ENCODE assay signal across 28 mouse cellular contexts in genomic region chr3:140127310-140127709, GRCm38 (mm10).
DNase-seq lines count a peak whose midpoint lies in the region; ATAC-seq and TF ChIP-seq lines count a peak whose summit lies in the region.
"Had no signal": no experiment of that assay in that cellular context is flagged by ENCODE, and none has a peak within 500 bp of the region (broad histone marks: within the 10 kb centered on the region; RNA-seq: fewer than 3 reads in every experiment).

No protein-coding gene starts in this region.

- no peak overlapping the region for H3K27ac ChIP-seq in forebrain, embryonic 14.5 days (ENCODE audit: low read depth, low read length)
- H3K27ac ChIP-seq in forebrain, embryonic 11.5 days (ENCODE audit: low read depth, low read length), result no peak overlapping the region
- H3K27ac ChIP-seq in hindbrain, postnatal 0 days, result no peak overlapping the region
- no peak overlapping the region for H3K27ac ChIP-seq in hindbrain, embryonic 11.5 days (ENCODE audit: low read depth, low read length)
- H3K27ac ChIP-seq: embryonic facial prominence, embryonic 13.5 days; limb, embryonic 10.5 days; limb, embryonic 15.5 days; liver, embryonic 13.5 days; midbrain, embryonic 12.5 days; stomach, embryonic 15.5 days had no signal

- 48% methylated on average over 3 of the region's 3 CpGs for WGBS in forebrain, embryonic 14.5 days
- 71% methylated on average over 3 of the region's 3 CpGs for WGBS in forebrain, embryonic 11.5 days
- WGBS in hindbrain, postnatal 0 days, result 39% methylated on average over 3 of the region's 3 CpGs
- 72% methylated on average over 3 of the region's 3 CpGs for WGBS in hindbrain, embryonic 11.5 days

- H3K27me3 ChIP-seq in forebrain, embryonic 14.5 days (replicated peaks; ENCODE audit: control insufficient read depth, insufficient read depth, low read length), result no peaks in the 10 kb centered on the region
- no peaks in the 10 kb centered on the region for H3K27me3 ChIP-seq in forebrain, embryonic 11.5 days (ENCODE audit: control insufficient read depth, insufficient read depth, low read length)
- H3K27me3 ChIP-seq in hindbrain, postnatal 0 days (ENCODE audit: insufficient read depth, low read length), result no peaks in the 10 kb centered on the region
- H3K27me3 ChIP-seq in hindbrain, embryonic 11.5 days (ENCODE audit: control insufficient read depth, insufficient read depth, low read length), result no peaks in the 10 kb centered on the region
- H3K27me3 ChIP-seq: embryonic facial prominence, embryonic 13.5 days; limb, embryonic 15.5 days; liver, embryonic 13.5 days; megakaryocyte, embryonic 14.5 days; midbrain, embryonic 12.5 days; stomach, embryonic 15.5 days had no signal

- H3K9me3 ChIP-seq in forebrain, embryonic 14.5 days (replicated peaks; ENCODE audit: control insufficient read depth, low read length), result no peaks in the 10 kb centered on the region
- no peaks in the 10 kb centered on the region for H3K9me3 ChIP-seq in forebrain, embryonic 11.5 days (ENCODE audit: control insufficient read depth, low read length)
- no peaks in the 10 kb centered on the region for H3K9me3 ChIP-seq in hindbrain, postnatal 0 days (ENCODE audit: low read length)
- no peaks in the 10 kb centered on the region for H3K9me3 ChIP-seq in hindbrain, embryonic 11.5 days (ENCODE audit: control insufficient read depth, low read length)
- H3K9me3 ChIP-seq: embryonic facial prominence, embryonic 13.5 days; limb, embryonic 10.5 days; limb, embryonic 15.5 days; liver, embryonic 13.5 days; megakaryocyte, embryonic 14.5 days; midbrain, embryonic 12.5 days; stomach, embryonic 15.5 days had no signal

- H3K9ac ChIP-seq in forebrain, embryonic 14.5 days (ENCODE audit: low read length), result no peak overlapping the region
- no peak overlapping the region for H3K9ac ChIP-seq in forebrain, embryonic 11.5 days (ENCODE audit: low read length)
- H3K9ac ChIP-seq in hindbrain, postnatal 0 days (replicated peaks; ENCODE audit: low read length), result no peak overlapping the region
- H3K9ac ChIP-seq in hindbrain, embryonic 11.5 days (ENCODE audit: low read depth, low read length), result no peak overlapping the region
- H3K9ac ChIP-seq: embryonic facial prominence, embryonic 13.5 days; limb, embryonic 15.5 days; liver, embryonic 13.5 days; midbrain, embryonic 12.5 days; stomach, embryonic 15.5 days had no signal

- H3K4me3 ChIP-seq in forebrain, embryonic 14.5 days (ENCODE audit: low read depth, low read length), result no peak overlapping the region
- H3K4me3 ChIP-seq in forebrain, embryonic 11.5 days (ENCODE audit: low read depth, low read length), result no peak overlapping the region
- no peak overlapping the region for H3K4me3 ChIP-seq in hindbrain, postnatal 0 days (ENCODE audit: low read length)
- no peak overlapping the region for H3K4me3 ChIP-seq in hindbrain, embryonic 11.5 days (ENCODE audit: low read depth, low read length)
- H3K4me3 ChIP-seq: embryonic facial prominence, embryonic 13.5 days; limb, embryonic 10.5 days; limb, embryonic 15.5 days; liver, embryonic 13.5 days; megakaryocyte, embryonic 14.5 days; midbrain, embryonic 12.5 days; stomach, embryonic 15.5 days had no signal

- H3K36me3 ChIP-seq in forebrain, embryonic 14.5 days (ENCODE audit: control insufficient read depth, insufficient read depth, low read length), result no peaks in the 10 kb centered on the region
- H3K36me3 ChIP-seq in forebrain, embryonic 11.5 days (ENCODE audit: control insufficient read depth, insufficient read depth, low read length), result no peaks in the 10 kb centered on the region
- no peaks in the 10 kb centered on the region for H3K36me3 ChIP-seq in hindbrain, postnatal 0 days (ENCODE audit: insufficient read depth, low read length)
- H3K36me3 ChIP-seq in hindbrain, embryonic 11.5 days (ENCODE audit: control insufficient read depth, insufficient read depth, low read length), result no peaks in the 10 kb centered on the region
- H3K36me3 ChIP-seq: embryonic facial prominence, embryonic 13.5 days; limb, embryonic 10.5 days; limb, embryonic 15.5 days; liver, embryonic 13.5 days; midbrain, embryonic 12.5 days; stomach, embryonic 15.5 days had no signal

- no peak for TF ChIP-seq CTCF in hindbrain, postnatal 0 days (IDR thresholded peaks at IDR 0.05; ENCODE audit: low read depth)

- DNase-seq in forebrain, embryonic 14.5 days (ENCODE audit: low spot score), result peak; percentile 46
- DNase-seq in forebrain, embryonic 11.5 days (ENCODE audit: low spot score), result no peak
- peak; percentile 34 for DNase-seq in hindbrain, postnatal 0 days (ENCODE audit: low spot score)
- DNase-seq in hindbrain, embryonic 11.5 days (ENCODE audit: low spot score), result no peak
- DNase-seq in cerebellum, adult 8-10 months, result peak; percentile 32
- DNase-seq in frontal cortex, postnatal 10 days (ENCODE audit: low spot score in 2 of 2), result no peak
- no peak for DNase-seq in adrenal gland, adult 8-10 months
- DNase-seq: adrenal gland, postnatal 36 days; gastrocnemius, postnatal 25 days; heart, adult 18-20 months; heart, postnatal 36 days; kidney, adult 9 months; kidney, postnatal 10 days; layer of hippocampus, adult 9-11 months; liver, embryonic 13.5 days; lung, adult 18-20 months; lung, postnatal 4 days; right cerebral cortex, postnatal 25 days had no signal

- ATAC-seq in forebrain, embryonic 14.5 days, result peak; percentile 46; the same call in 1 of the 2 replicates
- no peak for ATAC-seq in forebrain, embryonic 11.5 days (replicated peaks; ENCODE audit: low FRiP score)
- ATAC-seq in hindbrain, postnatal 0 days, result no peak
- ATAC-seq in hindbrain, embryonic 11.5 days (ENCODE audit: low FRiP score), result no peak
- ATAC-seq: CD4-positive, CD25-positive, alpha-beta regulatory T cell, adult 4 months; intestine, postnatal 0 days; lung, postnatal 0 days had no signal

- H3K4me2 ChIP-seq in forebrain, embryonic 14.5 days (ENCODE audit: low read length), result no peak overlapping the region
- H3K4me2 ChIP-seq in forebrain, embryonic 11.5 days (ENCODE audit: low read depth, low read length, severe bottlenecking), result no peak overlapping the region
- H3K4me2 ChIP-seq in hindbrain, postnatal 0 days (ENCODE audit: low read depth, low read length), result no peak overlapping the region
- H3K4me2 ChIP-seq in hindbrain, embryonic 11.5 days (replicated peaks; ENCODE audit: low read depth, low read length), result no peak overlapping the region
- H3K4me2 ChIP-seq: embryonic facial prominence, embryonic 13.5 days; heart, embryonic 11.5 days; limb, embryonic 15.5 days; liver, embryonic 13.5 days; midbrain, embryonic 12.5 days; stomach, embryonic 15.5 days had no signal

- H3K4me1 ChIP-seq in forebrain, embryonic 14.5 days (ENCODE audit: control insufficient read depth, insufficient read depth, low read length), result no peaks in the 10 kb centered on the region
- H3K4me1 ChIP-seq in forebrain, embryonic 11.5 days (replicated peaks; ENCODE audit: control insufficient read depth, insufficient read depth, low read length), result no peaks in the 10 kb centered on the region
- H3K4me1 ChIP-seq in hindbrain, postnatal 0 days (ENCODE audit: insufficient read depth, low read length), result 0 out of 2 replicates have a peak, but pooled peaks cover 6% of the 10 kb centered on the region
- H3K4me1 ChIP-seq in hindbrain, embryonic 11.5 days (replicated peaks; ENCODE audit: control insufficient read depth, insufficient read depth, low read length), result no peaks in the 10 kb centered on the region
- H3K4me1 ChIP-seq: liver, embryonic 13.5 days; megakaryocyte, embryonic 14.5 days; midbrain, embryonic 12.5 days; stomach, embryonic 15.5 days had no signal

Comparison
In these comparisons a context has a peak if more than half of its experiments do, and no peak if none do; other contexts are left out.
1. DNase-seq: peak in forebrain, embryonic 14.5 days (single experiment), hindbrain, postnatal 0 days (single experiment) and cerebellum, adult 8-10 months (single experiment); none in forebrain, embryonic 11.5 days (single experiment), hindbrain, embryonic 11.5 days (single experiment), frontal cortex, postnatal 10 days (0 of 2) and adrenal gland, adult 8-10 months (single experiment).